Mouse (Mus musculus) 416B (cell line): ENCODE results near the gene Hemk1.

Source experiments
- DNase-seq: peaks from one replicate; pipeline ENCODE4 v3.0.0; 2011; ENCODE audit warnings: low read depth

Hemk1 gene

DNA sequence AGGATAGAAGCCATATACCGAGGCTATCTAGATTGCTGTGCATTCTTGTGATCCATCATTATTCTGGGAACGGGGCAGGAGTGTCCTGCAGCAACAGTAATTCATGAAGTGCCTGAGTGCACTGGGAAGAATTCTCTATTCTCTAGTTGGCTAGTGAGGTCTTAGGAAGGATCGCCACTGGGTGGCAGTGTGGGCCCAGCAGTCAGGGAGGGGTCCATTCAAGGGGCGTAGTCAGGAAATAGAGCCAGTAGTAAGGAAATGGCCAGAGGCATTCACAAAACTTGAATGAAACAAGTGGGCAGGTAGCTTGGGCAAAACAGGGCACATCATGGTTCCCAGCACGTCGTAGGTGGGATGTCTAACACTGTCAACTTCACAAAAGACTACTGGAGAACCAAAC lies 43.9 kb downstream of the Hemk1 start:
- peak; percentile 81 for DNase-seq

DNA sequence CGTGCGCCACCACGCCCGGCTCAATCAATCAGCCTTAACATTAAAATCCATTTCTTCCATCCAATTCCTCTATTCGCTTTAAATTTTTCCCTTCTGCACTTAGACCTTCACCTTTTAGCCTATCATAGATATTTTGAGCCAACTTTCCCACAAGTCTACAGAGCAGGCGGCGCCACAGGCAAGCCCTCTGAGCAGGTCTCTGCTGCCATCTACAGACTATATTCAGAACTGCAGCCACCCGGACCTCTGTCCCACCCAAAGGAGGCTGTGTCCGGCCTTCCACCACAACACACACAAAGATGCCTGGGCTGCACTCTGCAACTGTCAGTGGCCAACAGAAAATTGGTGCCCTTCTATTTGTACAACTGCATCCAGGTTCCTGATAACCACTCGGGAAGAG lies 47.3 kb downstream of the Hemk1 start:
- DNase-seq: peak; percentile 82

DNA sequence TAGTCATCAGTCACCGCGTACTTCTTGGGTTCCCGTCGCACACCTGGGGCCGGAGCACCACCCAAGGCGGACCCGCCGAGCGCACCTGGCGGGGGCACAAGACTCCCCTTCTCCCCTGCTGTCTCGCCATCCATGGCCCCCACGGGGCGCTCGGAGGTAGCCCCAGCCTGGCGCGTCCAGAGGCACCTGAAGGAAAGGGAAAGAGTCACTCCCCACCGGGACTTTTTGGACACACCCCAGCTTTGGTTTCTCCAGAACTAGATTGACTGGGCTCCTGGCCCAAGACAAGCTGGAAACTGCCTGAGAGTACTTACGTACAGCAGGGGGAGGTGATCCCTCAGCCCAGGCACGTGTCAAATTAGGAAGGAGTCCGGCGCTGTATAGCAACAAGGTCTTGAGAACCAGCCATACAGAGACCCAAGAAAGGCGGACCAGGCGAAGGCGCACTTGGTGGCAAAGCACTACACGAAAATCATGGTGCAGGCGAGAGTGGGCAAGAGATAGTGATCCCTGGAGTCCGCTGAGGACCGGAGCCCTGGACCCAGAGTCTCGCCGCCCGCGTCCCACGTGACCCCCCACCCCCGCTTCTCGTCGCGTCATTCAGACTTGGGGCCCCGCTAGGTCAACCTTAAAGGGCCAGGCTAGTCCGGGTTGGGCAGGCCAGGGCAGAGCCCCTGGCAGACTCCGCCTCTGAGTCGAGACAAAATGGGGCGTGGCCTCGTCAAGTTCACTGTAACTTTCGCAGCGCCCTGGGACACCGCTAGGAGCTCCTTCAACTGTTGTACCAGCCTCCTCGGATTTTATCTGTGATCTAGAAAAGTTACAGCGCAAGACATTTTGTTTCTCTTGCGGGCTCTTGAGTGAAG lies 48.7 kb downstream of the Hemk1 start, which contains the start of gene Mapkapk3:
Gene Mapkapk3 (minus strand): TSS at position 667 of the 866 bp plus-strand sequence.
- peak; percentile 99 for DNase-seq

DNA sequence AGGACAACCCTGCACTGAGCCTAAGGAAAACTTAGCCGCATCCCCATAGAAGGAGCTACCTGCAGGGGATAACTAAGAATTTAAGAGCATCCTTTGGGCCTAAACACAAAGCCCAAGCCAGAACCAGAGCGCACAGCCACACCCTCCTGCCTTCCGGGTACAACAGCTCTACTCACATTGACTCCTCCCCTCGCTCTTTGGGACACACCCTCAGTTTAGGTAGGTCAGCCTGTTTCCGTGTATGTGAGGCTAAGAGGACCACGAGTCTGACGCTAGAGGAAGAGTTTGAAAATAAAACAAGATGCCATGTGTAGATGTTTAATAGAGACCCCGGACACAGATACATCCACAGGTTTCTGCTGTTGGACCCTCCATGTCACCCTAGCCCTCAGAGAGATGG lies 49.4 kb downstream of the Hemk1 start:
- peak; percentile 93 for DNase-seq

- DNase-seq: no peak
Observed at GRCm38 (mm10) chr9:107288105-107288650, 50.0 kb downstream of the Hemk1 start.

GRCm38 (mm10) chr9:107287294-107287693 lies 50.9 kb downstream of the Hemk1 start:
- DNase-seq: peak; percentile 91

DNA sequence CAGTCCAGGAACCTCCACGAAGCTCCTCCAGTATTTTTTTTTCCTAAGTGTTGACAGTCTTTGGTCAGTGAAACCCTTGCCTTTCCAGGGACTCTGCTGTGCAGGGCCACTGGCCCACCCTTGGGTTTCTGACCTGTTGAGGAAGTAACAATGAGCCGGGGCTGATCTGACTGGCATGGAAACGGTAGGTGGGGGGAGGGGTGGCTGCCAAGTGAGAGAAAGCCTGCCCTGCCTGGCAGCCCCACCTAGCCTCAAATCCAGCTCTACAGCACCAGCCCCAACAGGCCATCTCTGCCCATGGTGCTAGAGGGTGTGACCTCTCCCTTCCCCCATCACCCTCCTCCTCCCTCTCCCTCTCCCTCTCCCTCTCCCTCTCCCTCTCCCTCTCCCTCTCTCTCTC lies 53.1 kb downstream of the Hemk1 start:
- DNase-seq: peak; percentile 80

GRCm38 (mm10) chr9:107282951-107283350 lies 55.2 kb downstream of the Hemk1 start:
- DNase-seq: peak; percentile 89

DNA sequence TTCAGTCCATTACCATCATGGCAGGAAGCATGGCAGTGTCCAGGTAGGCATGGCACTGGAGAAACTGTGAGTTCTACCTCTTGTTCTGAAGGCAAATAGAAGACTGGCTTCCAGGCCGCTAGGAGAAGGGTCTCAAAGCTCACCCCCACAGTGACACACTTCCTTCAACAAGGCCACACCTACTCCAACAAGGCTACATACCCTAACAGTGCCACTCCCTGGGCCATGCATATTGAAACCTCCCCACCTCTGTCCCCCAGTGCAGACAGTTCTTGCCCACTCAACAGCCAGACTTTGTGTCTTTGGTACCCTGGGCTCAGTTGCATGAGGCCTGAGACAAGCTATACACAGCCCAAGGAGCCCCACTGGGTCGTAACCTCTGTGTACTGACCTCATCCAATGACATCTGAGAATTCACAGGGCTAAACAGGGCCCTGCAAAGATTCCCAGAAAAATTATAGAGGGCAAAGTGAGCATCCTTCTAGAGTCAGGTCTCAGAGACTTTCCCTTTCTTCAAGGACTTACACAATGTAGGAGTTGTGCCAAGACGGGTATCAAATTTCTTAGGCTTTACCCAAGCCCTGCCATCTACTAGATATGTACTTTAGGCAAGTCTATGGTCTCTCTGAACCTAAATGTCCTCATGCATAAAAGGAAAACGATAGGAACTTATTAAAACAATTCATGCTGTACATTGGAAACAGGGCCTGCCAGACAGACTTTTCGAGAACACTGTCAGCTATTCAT lies 56.7 kb downstream of the Hemk1 start:
- DNase-seq: peak; percentile 89

- peak; percentile 99 for DNase-seq
Observed at GRCm38 (mm10) chr9:107280322-107281027, 57.7 kb downstream of the Hemk1 start.

DNA sequence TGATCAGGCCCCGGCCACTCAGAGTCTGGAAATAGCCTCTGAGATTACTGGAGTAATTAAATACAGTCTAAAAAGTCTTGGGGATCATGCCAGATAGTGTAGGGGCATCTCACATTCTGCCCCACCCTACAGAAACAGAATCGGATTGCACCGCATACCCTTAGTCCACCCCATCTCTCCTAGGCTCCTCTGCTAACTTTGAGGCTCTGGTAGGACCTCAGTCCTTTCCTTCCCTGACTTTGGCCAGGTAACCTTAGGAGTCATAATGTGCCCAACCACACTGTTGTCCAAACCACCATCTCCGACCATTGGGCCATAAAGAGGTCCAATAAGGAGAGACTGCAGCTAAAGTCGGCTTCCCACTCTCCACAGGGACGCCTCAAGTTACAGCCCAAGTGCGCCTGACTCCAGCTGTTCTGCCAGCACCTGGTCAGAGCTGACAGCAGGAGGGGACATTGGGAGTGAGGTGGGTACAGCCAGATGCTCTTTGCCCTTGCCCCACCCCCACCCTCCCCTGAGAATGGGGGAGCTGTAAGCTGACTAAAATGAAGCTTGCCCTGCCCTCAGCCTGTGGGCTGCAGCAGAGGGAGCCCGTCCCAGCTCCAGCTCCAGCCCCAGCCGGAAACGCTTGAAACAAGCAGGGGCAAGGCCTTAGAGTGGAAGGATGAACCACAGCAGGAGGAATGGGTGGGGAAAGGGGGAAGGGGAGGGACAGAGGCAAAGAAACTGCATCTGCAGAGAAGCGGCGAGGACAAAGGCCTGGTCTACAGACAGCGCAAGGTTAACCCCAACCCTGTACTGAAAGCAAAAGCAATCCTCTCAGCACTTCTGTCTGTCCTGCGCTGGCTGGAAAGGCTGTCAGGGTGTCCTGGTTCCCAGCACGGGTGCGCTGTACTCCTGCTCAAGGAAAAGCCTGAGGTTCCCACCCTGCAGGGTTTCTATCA lies 58.5 kb downstream of the Hemk1 start:
- DNase-seq: peak; percentile 81

GRCm38 (mm10) chr9:107278527-107279377 lies 59.4 kb downstream of the Hemk1 start:
- peak; percentile 97 for DNase-seq

- peak; percentile 27 for DNase-seq
Observed at GRCm38 (mm10) chr9:107278126-107278525, 60.0 kb downstream of the Hemk1 start.

GRCm38 (mm10) chr9:107277603-107278002 lies 60.5 kb downstream of the Hemk1 start:
- no peak for DNase-seq
